Mouse (Mus musculus): ENCODE measurements around the gene Heyl. TPM values are rescaled to one million over a fixed set of nuclear protein-coding genes. Genes with fewer than 3 reads are reported as not detected.

Heyl gene
- total and polyA plus RNA-seq, 3 experiments: not detected

- Histone ChIP-seq H3K9me3 (replicated peaks; ENCODE audit: insufficient read depth, low read length) (no peaks in the 10 kb centered on the region), H3K27ac (ENCODE audit: control insufficient read depth, low read depth, low read length) (no peak overlapping the region), H3K36me3 (ENCODE audit: control insufficient read depth in 1 of 2, insufficient read depth in 2 of 2, low read length in 2 of 2) (no peaks in the 10 kb centered on the region), H3K79me2 (ENCODE audit: control insufficient read depth, insufficient read depth, low read length, poor library complexity) (no peaks in the 10 kb centered on the region), H3K27me3 (ENCODE audit: control insufficient read depth in 1 of 2, insufficient read depth in 2 of 2, low read length in 2 of 2) (peaks cover 0 to 8% of the 10 kb centered on the region in 2 experiments), H3K4me1 (ENCODE audit: control insufficient read depth in 1 of 2, insufficient read depth in 2 of 2, low read length in 2 of 2) (no peaks in the 10 kb centered on the region), H3K4me3 (ENCODE audit: control insufficient read depth in 1 of 2, insufficient read depth in 1 of 2, low read depth in 2 of 2, low read length in 2 of 2) (no peak overlapping the region), H3K9ac (ENCODE audit: control insufficient read depth, low read depth, low read length, poor library complexity, severe bottlenecking) (no peak overlapping the region)
- TF ChIP-seq MYC (IDR thresholded peaks at IDR 0.05; ENCODE audit: low read depth, low read length) (no peak), NELFE (IDR thresholded peaks at IDR 0.05; ENCODE audit: low read depth, low read length) (no peak), USF1 (IDR thresholded peaks at IDR 0.05; ENCODE audit: low read depth, low read length) (no peak), POLR2A (IDR thresholded peaks at IDR 0.05; ENCODE audit: control insufficient read depth in 1 of 2, insufficient read depth in 1 of 2, low read depth in 1 of 2, low read length in 2 of 2, poor library complexity in 1 of 2) (no peak), POLR2AphosphoS2 (IDR thresholded peaks at IDR 0.05; ENCODE audit: low read length) (no peak), TBP (IDR thresholded peaks at IDR 0.05; ENCODE audit: low read depth, low read length) (no peak), MXI1 (IDR thresholded peaks at IDR 0.05; ENCODE audit: low read depth, low read length) (no peak), RAD21 (IDR thresholded peaks at IDR 0.05; ENCODE audit: low read depth, low read length) (peak; percentile 58), ZKSCAN1 (IDR thresholded peaks at IDR 0.05; ENCODE audit: low read depth, low read length) (no peak), MYB (IDR thresholded peaks at IDR 0.05; ENCODE audit: low read depth, low read length) (no peak), SMC3 (IDR thresholded peaks at IDR 0.05; ENCODE audit: low read depth, low read length) (peak; percentile 79), ZC3H11A (IDR thresholded peaks at IDR 0.05; ENCODE audit: low read depth, low read length) (peak; percentile 26; the same call in 1 of the 2 replicates), CHD2 (IDR thresholded peaks at IDR 0.05; ENCODE audit: low read length) (no peak), CTCF (IDR thresholded peaks at IDR 0.05 in 2 of 3, conservative IDR thresholded peaks at IDR 0.05 in 1 of 3; ENCODE audit: control insufficient read depth in 1 of 3, insufficient read depth in 1 of 3, low read depth in 2 of 3, low read length in 3 of 3, poor library complexity in 1 of 3, severe bottlenecking in 1 of 3) (peak; percentile 64 to 78 (median 67)), BHLHE40 (IDR thresholded peaks at IDR 0.05; ENCODE audit: borderline replicate concordance, low read depth, low read length) (no peak), ELF1 (IDR thresholded peaks at IDR 0.05; ENCODE audit: low read depth, low read length) (no peak), MAZ (IDR thresholded peaks at IDR 0.05; ENCODE audit: low read depth, low read length) (no peak)
- peak; percentile 68 for DNase-seq (ENCODE audit: low read depth, low spot score)
Observed at GRCm38 (mm10) chr4:123223309-123223708, 10.0 kb upstream of the Heyl start.

- no peaks in the 10 kb centered on the region for H3K36me3 ChIP-seq (ENCODE audit: control insufficient read depth in 1 of 2, insufficient read depth in 2 of 2, low read length in 2 of 2)
- no peaks in the 10 kb centered on the region for H3K9me3 ChIP-seq (replicated peaks; ENCODE audit: insufficient read depth, low read length)
- H3K4me3 ChIP-seq (ENCODE audit: control insufficient read depth in 1 of 2, insufficient read depth in 1 of 2, low read depth in 2 of 2, low read length in 2 of 2): no peak overlapping the region
- H3K4me1 ChIP-seq (ENCODE audit: control insufficient read depth in 1 of 2, insufficient read depth in 2 of 2, low read length in 2 of 2): no peaks in the 10 kb centered on the region
- DNase-seq (ENCODE audit: low read depth, low spot score): no peak
- no peaks in the 10 kb centered on the region for H3K79me2 ChIP-seq (ENCODE audit: control insufficient read depth, insufficient read depth, low read length, poor library complexity)
- no peak overlapping the region for H3K27ac ChIP-seq (ENCODE audit: control insufficient read depth, low read depth, low read length)
- H3K9ac ChIP-seq (ENCODE audit: control insufficient read depth, low read depth, low read length, poor library complexity, severe bottlenecking): no peak overlapping the region
- H3K27me3 ChIP-seq (ENCODE audit: control insufficient read depth in 1 of 2, insufficient read depth in 2 of 2, low read length in 2 of 2): peaks cover 0 to 22% of the 10 kb centered on the region in 2 experiments
- no peak for TF ChIP-seq UBTF (IDR thresholded peaks at IDR 0.05; ENCODE audit: borderline replicate concordance, insufficient read depth, low read depth, low read length)
- no peak for TF ChIP-seq ELF1 (IDR thresholded peaks at IDR 0.05; ENCODE audit: low read depth, low read length)
- TF ChIP-seq GABPA (IDR thresholded peaks at IDR 0.05; ENCODE audit: low read depth, low read length): no peak
- no peak for TF ChIP-seq MEF2A (IDR thresholded peaks at IDR 0.05; ENCODE audit: extremely low read depth, insufficient replicate concordance, low read depth, low read length, poor library complexity, severe bottlenecking)
- TF ChIP-seq EP300 (IDR thresholded peaks at IDR 0.05; ENCODE audit: low read depth in 1 of 2, low read length in 2 of 2): no peak
- no peak for TF ChIP-seq ETS1 (IDR thresholded peaks at IDR 0.05; ENCODE audit: low read depth, low read length)
- TF ChIP-seq CHD1 (IDR thresholded peaks at IDR 0.05; ENCODE audit: low read depth, low read length): no peak
- TF ChIP-seq NELFE (IDR thresholded peaks at IDR 0.05; ENCODE audit: low read depth, low read length): no peak
- no peak for TF ChIP-seq SIN3A (IDR thresholded peaks at IDR 0.05; ENCODE audit: low read length)
- TF ChIP-seq GATA1 (IDR thresholded peaks at IDR 0.05; ENCODE audit: low read depth, low read length): no peak
- no peak for TF ChIP-seq POLR2AphosphoS5 (IDR thresholded peaks at IDR 0.05; ENCODE audit: borderline replicate concordance, low read depth, low read length)
- no peak for TF ChIP-seq POLR2A (IDR thresholded peaks at IDR 0.05; ENCODE audit: control insufficient read depth in 1 of 2, insufficient read depth in 1 of 2, low read depth in 1 of 2, low read length in 2 of 2, poor library complexity in 1 of 2)
Observed at GRCm38 (mm10) chr4:123225718-123226403, 7.5 kb upstream of the Heyl start.

Measured in MEL (cell line).